Mouse (Mus musculus): ENCODE data around the gene Tdp1.
"Not testable (repeated sequence)": the region's sequence is repeated elsewhere in the genome, so short reads cannot be mapped to it uniquely, and the experiment has no call there.

The Tdp1 gene

GRCm38 (mm10) chr12:99959291-99959690 lies 75.0 kb downstream of the Tdp1 start:
- no peaks in the 10 kb centered on the region for H3K27me3 ChIP-seq (ENCODE audit: control insufficient read depth, insufficient read depth, low read length, poor library complexity, severe bottlenecking)
- no peak for DNase-seq (ENCODE audit: low read depth, low spot score)

DNA sequence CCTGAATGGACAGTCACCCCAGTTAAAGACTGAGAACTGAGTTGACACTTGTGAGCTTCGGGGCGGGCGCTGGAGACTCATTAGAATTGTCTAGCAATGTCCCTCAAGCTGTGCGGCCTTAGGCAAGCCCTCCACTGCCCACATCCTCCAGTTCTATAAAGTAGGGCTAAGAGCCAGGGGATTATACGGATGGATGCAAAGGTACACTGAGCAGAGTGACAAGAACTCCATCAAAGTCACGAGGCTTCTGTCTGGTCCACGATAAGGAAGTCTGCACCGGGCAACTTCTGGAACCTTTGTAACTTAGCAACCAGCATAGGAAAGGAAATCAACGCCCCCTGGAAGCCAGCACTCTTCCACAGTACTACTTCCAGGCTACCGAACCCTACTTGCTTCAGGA lies 75.6 kb downstream of the Tdp1 start:
- H3K36me3 ChIP-seq (ENCODE audit: control insufficient read depth, insufficient read depth, low read length, poor library complexity, severe bottlenecking) = no peaks in the 10 kb centered on the region
- no peak for DNase-seq (ENCODE audit: low read depth, low spot score)
- H3K27me3 ChIP-seq (ENCODE audit: control insufficient read depth, insufficient read depth, low read length, poor library complexity, severe bottlenecking) = no peaks in the 10 kb centered on the region

More at GRCm38 (mm10) chr12:99959291-99959690, 75.0 kb downstream of the Tdp1 start:
- H3K36me3 ChIP-seq (ENCODE audit: control insufficient read depth, insufficient read depth, low read length, poor library complexity, severe bottlenecking) = no peaks in the 10 kb centered on the region

DNA sequence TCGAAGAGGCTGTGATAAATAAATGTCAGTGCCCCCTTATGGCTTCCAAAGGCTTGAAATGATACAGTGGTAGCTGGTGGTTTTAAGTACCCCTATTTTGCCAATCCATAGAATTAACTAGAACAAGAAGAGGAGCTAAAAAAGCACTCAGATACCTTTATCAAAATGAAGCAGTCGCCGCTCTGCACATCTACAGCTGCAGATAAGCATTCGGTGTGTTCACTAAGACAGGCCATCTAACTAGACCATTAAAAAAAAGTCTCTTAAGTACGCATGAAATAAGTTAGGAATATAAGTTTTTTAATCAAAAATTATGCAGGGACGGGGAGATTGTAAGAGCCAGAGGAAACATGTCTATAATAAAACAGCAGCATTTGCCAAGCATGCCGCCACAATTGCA lies 76.4 kb downstream of the Tdp1 start:
- no peak for DNase-seq (ENCODE audit: low read depth, low spot score)
- H3K27me3 ChIP-seq (ENCODE audit: control insufficient read depth, insufficient read depth, low read length, poor library complexity, severe bottlenecking) = no peaks in the 10 kb centered on the region
- no peaks in the 10 kb centered on the region for H3K36me3 ChIP-seq (ENCODE audit: control insufficient read depth, insufficient read depth, low read length, poor library complexity, severe bottlenecking)

GRCm38 (mm10) chr12:99964301-99965202 lies 80.2 kb downstream of the Tdp1 start, which contains the start of gene Kcnk13:
Gene Kcnk13 (plus strand): TSS chr12:99964499.
- no peaks in the 10 kb centered on the region for H3K36me3 ChIP-seq (ENCODE audit: control insufficient read depth, insufficient read depth, low read length, poor library complexity, severe bottlenecking)
- peak; percentile 89 for DNase-seq (ENCODE audit: low read depth, low spot score)
- H3K27me3 ChIP-seq (ENCODE audit: control insufficient read depth, insufficient read depth, low read length, poor library complexity, severe bottlenecking) = no peaks in the 10 kb centered on the region

DNA sequence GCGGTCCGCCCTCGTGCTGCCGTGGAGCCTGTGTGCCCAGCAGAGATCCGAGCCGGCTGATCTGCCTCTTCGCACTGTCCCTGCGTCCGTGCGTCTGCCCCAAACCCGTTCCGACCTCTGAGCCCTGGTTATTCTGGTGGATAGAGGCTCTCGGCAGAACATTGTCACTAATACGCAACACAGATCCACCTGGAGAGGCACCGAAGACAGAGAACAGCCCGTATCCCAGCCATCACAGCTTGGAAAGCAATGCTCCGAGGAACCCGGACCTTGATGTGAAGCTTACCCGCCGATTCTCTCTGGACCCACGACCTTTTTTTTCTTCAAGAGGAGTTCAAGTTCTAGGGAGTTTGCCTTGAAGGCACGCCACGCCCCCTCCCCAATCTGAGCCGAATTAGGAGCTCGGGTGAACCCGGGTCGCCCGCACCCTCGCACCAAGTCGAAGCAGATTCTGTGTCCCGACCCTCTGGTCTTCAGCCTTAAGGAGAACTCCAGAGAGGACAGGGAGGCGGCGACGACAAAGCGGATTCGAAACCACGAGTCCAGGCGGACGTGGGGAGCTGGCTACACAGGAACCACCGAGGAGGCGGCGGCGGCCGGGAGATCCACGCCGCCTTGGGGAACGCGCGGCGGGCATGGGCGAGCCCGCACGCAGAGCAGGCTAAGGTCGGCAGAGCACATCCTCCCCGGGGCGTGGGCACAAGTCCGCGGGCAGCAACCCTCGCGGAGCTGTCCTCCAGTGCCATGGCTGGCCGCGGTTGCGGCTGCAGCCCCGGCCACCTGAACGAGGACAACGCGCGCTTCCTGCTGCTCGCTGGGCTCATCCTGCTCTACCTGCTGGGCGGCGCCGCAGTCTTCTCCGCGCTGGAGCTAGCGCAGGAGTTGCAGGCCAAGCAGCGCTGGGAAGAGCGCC lies 81.1 kb downstream of the Tdp1 start:
- no peaks in the 10 kb centered on the region for H3K27me3 ChIP-seq (ENCODE audit: control insufficient read depth, insufficient read depth, low read length, poor library complexity, severe bottlenecking)
- DNase-seq (ENCODE audit: low read depth, low spot score) = peak; percentile 41
- no peaks in the 10 kb centered on the region for H3K36me3 ChIP-seq (ENCODE audit: control insufficient read depth, insufficient read depth, low read length, poor library complexity, severe bottlenecking)

GRCm38 (mm10) chr12:99966116-99966770 lies 81.9 kb downstream of the Tdp1 start:
- DNase-seq (ENCODE audit: low read depth, low spot score) = no peak
- Histone ChIP-seq H3K27me3 (ENCODE audit: control insufficient read depth, insufficient read depth, low read length, poor library complexity, severe bottlenecking) (no peaks in the 10 kb centered on the region), H3K36me3 (ENCODE audit: control insufficient read depth, insufficient read depth, low read length, poor library complexity, severe bottlenecking) (no peaks in the 10 kb centered on the region)

DNA sequence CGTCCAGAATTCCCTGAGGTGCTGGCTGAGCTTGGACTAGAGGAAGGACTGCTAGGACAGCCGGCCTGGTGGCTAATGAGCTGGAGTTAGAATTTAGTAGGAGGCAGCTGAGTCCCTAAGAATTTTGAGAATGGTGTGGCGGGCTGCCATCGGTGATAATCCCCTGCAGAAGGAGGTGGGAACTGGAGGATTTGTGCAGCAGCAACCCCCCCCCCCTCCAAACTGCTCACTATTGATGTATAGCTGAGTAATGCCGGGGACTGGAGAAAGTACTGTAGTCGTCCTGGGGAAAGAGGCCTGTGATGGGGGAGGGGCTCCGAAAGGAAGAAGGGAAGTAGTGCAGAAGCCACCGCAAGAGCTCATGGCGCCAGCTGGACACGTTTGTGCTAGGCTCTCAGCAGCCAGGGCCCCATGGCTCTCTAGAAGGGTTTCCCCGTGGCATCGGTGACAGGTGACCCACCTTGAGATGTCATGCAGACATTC lies 82.6 kb downstream of the Tdp1 start:
- H3K36me3 ChIP-seq (ENCODE audit: control insufficient read depth, insufficient read depth, low read length, poor library complexity, severe bottlenecking) = no peaks in the 10 kb centered on the region

GRCm38 (mm10) chr12:99969906-99970305 lies 85.6 kb downstream of the Tdp1 start:
- Histone ChIP-seq H3K27me3 (ENCODE audit: control insufficient read depth, insufficient read depth, low read length, poor library complexity, severe bottlenecking) (no peaks in the 10 kb centered on the region; the same call in 1 of the 2 replicates), H3K36me3 (ENCODE audit: control insufficient read depth, insufficient read depth, low read length, poor library complexity, severe bottlenecking) (0 out of 2 replicates have a peak, but pooled peaks cover 2% of the 10 kb centered on the region)
- no peak for DNase-seq (ENCODE audit: low read depth, low spot score)

More for the DNA sequence above, 82.6 kb downstream of the Tdp1 start:
- peak; percentile 28 for DNase-seq (ENCODE audit: low read depth, low spot score)
- H3K27me3 ChIP-seq (ENCODE audit: control insufficient read depth, insufficient read depth, low read length, poor library complexity, severe bottlenecking) = no peaks in the 10 kb centered on the region

DNA sequence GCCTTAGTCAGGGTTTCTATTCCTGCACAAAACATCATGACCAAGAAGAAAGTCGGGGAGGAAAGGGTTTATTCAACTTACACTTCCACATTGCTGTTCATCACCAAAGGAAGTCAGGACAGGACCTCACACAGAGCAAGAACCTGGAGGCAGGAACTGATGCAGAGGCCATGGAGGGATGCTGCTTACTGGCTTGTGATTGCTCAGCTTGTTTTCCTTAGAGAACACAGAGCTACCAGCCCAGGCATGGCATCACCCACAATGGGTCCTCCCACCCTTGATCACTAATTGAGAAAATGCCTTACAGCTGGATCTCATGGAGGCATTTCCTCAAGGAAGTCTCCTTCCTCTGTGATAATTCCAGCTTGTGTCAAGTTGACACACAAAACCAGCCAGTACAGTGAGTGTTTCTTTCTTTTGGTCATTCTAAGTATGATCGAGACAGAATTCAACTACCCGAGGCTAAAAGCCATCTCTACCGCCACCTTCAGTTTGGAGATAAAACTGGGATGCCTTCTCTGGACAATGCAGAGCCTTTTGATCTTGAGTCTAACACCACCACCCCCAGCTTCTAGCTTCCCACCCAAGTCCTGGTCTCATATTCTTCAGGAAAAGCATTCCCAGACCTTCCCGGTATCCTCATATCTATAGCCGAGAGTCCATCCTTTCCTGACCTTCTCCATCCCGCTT lies 87.0 kb downstream of the Tdp1 start:
- not testable (repeated sequence) for H3K27me3 ChIP-seq (ENCODE audit: control insufficient read depth, insufficient read depth, low read length, poor library complexity, severe bottlenecking); H3K36me3 ChIP-seq (ENCODE audit: control insufficient read depth, insufficient read depth, low read length, poor library complexity, severe bottlenecking)
- peak; percentile 44 for DNase-seq (ENCODE audit: low read depth, low spot score)

- no peaks in the 10 kb centered on the region; the same call in 1 of the 2 replicates for H3K27me3 ChIP-seq (ENCODE audit: control insufficient read depth, insufficient read depth, low read length, poor library complexity, severe bottlenecking)
- no peak for DNase-seq (ENCODE audit: low read depth, low spot score)
- H3K36me3 ChIP-seq (ENCODE audit: control insufficient read depth, insufficient read depth, low read length, poor library complexity, severe bottlenecking) = 0 out of 2 replicates have a peak, but pooled peaks cover 2% of the 10 kb centered on the region
These were observed 88.5 kb downstream of the Tdp1 start for GRCm38 (mm10) chr12:99972825-99973224.

GRCm38 (mm10) chr12:99973659-99974058 lies 89.3 kb downstream of the Tdp1 start:
- Histone ChIP-seq H3K36me3 (ENCODE audit: control insufficient read depth, insufficient read depth, low read length, poor library complexity, severe bottlenecking) (0 out of 2 replicates have a peak, but pooled peaks cover 2% of the 10 kb centered on the region), H3K27me3 (ENCODE audit: control insufficient read depth, insufficient read depth, low read length, poor library complexity, severe bottlenecking) (no peaks in the 10 kb centered on the region; the same call in 1 of the 2 replicates)
- DNase-seq (ENCODE audit: low read depth, low spot score) = peak; percentile 73

GRCm38 (mm10) chr12:99979541-99979940 lies 95.2 kb downstream of the Tdp1 start:
- H3K27me3 ChIP-seq (ENCODE audit: control insufficient read depth, insufficient read depth, low read length, poor library complexity, severe bottlenecking) = no peaks in the 10 kb centered on the region
- 0 out of 2 replicates have a peak, but pooled peaks cover 2% of the 10 kb centered on the region for H3K36me3 ChIP-seq (ENCODE audit: control insufficient read depth, insufficient read depth, low read length, poor library complexity, severe bottlenecking)
- peak; percentile 60 for DNase-seq (ENCODE audit: low read depth, low spot score)

- peak; percentile 65 for DNase-seq (ENCODE audit: low read depth, low spot score)
- H3K36me3 ChIP-seq (ENCODE audit: control insufficient read depth, insufficient read depth, low read length, poor library complexity, severe bottlenecking) = no peaks in the 10 kb centered on the region
- no peaks in the 10 kb centered on the region for H3K27me3 ChIP-seq (ENCODE audit: control insufficient read depth, insufficient read depth, low read length, poor library complexity, severe bottlenecking)
These were observed 102.5 kb downstream of the Tdp1 start for GRCm38 (mm10) chr12:99986797-99987196.

- Histone ChIP-seq H3K36me3 (ENCODE audit: control insufficient read depth, insufficient read depth, low read length, poor library complexity, severe bottlenecking) (no peaks in the 10 kb centered on the region), H3K27me3 (ENCODE audit: control insufficient read depth, insufficient read depth, low read length, poor library complexity, severe bottlenecking) (no peaks in the 10 kb centered on the region)
- DNase-seq (ENCODE audit: low read depth, low spot score) = no peak
These were observed 103.8 kb downstream of the Tdp1 start for GRCm38 (mm10) chr12:99988144-99988543.

All from splenic B cell, adult 2 months (primary cell).